Mouse (Mus musculus): ENCODE results near the gene Rpl28. TPM values are rescaled to one million over a fixed set of nuclear protein-coding genes. Genes with fewer than 3 reads are reported as not detected.

Rpl28 gene
- 510 and 604 TPM in 2 replicates for polyA plus RNA-seq (2012; rRNA removed)

- DNase-seq (ENCODE audit: low read depth, low spot score), result peak; percentile 96
- under 1% methylated on average over 54 of the region's 54 CpGs for WGBS
Measured at GRCm38 (mm10) chr7:4792278-4793212, at the start of gene Rpl28. Gene Rpl28, plus strand, starts transcription at chr7:4792874.

- 67% methylated on average over 2 of the region's 2 CpGs for WGBS
- DNase-seq (ENCODE audit: low read depth, low spot score), result no peak
Measured at GRCm38 (mm10) chr7:4743354-4743753, 49.3 kb upstream of the Rpl28 start.

DNA sequence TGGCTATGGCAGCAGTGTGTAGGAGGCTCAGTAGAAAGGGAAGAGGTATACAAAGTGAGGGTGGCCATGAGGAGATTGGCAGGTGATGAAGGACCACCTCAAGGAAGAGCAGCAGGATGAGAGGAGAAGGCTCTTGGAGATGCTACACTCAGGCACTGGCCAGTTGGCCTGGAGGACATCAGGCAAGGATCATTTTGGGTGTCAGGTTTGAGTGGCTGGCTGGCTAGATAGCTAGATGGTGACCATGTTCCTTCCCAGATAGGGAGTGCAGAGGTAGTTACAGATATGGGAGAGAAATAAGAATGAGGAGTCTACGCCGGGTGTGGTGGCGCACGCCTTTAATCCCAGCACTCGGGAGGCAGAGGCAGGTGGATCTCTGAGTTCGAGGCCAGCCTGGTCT, 47.8 kb upstream of the Rpl28 start:
- 95% methylated on average over 6 of the region's 6 CpGs for WGBS
- DNase-seq (ENCODE audit: low read depth, low spot score), result no peak

- WGBS, result 95% methylated on average over 22 of the region's 22 CpGs
Measured at GRCm38 (mm10) chr7:4746326-4746980, 46.2 kb upstream of the Rpl28 start.

DNA sequence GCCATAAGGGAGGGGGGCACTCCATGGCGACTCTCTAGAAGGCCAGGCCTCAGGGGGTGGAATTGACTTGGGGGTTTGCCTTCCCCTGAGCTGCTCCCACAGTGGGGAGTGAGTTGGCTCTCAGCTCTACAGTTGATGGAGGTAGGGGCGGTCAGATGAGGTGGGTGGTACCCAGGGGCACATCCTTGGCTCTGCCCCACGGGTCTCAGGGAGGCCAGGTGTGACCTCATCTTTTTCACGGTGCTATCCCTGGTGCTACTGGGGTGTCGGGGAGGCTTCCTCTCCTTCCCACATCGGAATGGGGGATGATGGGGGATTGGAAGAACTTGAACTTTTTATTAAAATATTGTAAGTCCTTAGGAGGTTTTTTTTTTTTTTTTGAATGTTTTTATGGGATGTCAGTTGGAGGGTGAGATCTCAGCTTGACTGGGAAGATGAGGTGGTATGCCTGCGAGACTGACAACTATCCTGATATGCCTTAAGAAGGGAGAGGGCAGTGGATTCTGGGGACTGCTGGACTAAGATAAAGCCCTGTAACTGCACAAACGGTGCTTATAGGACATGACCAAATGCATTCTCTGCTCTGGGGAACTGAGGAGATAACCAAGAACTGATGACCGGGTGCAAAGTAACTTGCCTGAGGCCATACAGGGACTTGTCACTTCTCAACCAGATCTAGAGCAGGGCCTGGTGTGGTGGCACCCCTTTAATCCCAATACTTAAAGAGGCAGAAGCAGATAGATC, 45.3 kb upstream of the Rpl28 start:
- WGBS, result 81% methylated on average over 9 of the region's 9 CpGs
- DNase-seq (ENCODE audit: low read depth, low spot score), result no peak

More at GRCm38 (mm10) chr7:4746326-4746980, 46.2 kb upstream of the Rpl28 start:
- DNase-seq (ENCODE audit: low read depth, low spot score), result no peak

- WGBS, result 76% methylated on average over 4 of the region's 4 CpGs
- no peak for DNase-seq (ENCODE audit: low read depth, low spot score)
Measured at GRCm38 (mm10) chr7:4748321-4748720, 44.4 kb upstream of the Rpl28 start.

GRCm38 (mm10) chr7:4749169-4749568, 43.5 kb upstream of the Rpl28 start:
- WGBS, result 79% methylated on average over 2 of the region's 2 CpGs
- DNase-seq (ENCODE audit: low read depth, low spot score), result no peak

DNA sequence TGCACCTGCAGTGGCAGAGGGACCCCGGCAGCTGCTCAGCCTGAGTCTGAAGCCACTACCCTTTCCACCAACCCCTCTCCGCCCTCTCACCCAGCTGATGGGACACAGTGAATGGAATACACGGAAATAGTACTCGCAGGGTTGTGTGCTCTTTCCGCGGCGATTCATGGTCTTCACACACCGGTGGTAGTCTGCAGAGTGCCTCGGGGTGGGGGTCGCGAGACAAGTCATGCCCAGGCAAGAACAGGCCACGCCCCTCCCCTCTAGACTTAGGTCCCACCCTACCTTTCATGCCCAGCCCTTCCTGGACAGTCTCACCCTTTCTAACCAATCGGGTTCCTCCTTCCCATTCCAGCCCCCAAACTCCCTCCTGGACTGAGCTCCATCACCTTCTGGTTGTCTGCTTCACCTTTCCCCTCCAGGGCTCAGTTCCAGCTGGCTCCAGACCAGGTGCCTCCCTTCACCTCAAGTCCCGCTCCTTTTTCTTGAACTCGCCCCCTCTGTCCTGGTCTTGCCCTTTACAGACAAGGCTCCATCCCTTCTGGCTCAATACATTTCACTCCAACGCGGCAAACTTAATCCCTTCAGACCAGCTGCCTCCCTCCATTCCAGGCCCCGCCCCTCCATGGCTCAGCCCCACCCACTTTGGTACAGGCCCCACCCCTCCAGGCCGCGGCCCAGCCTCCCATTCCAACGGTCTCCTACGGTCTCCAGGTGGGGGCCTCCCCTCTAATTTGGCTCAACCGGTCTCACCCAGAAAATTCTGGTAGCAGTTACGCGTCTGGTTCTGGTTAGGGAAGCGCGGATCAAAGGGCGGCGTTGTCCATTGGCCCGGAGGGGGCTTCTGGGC, 40.5 kb upstream of the Rpl28 start:
- 2% methylated on average over 30 of the region's 30 CpGs for WGBS
- DNase-seq (ENCODE audit: low read depth, low spot score), result no peak

DNA sequence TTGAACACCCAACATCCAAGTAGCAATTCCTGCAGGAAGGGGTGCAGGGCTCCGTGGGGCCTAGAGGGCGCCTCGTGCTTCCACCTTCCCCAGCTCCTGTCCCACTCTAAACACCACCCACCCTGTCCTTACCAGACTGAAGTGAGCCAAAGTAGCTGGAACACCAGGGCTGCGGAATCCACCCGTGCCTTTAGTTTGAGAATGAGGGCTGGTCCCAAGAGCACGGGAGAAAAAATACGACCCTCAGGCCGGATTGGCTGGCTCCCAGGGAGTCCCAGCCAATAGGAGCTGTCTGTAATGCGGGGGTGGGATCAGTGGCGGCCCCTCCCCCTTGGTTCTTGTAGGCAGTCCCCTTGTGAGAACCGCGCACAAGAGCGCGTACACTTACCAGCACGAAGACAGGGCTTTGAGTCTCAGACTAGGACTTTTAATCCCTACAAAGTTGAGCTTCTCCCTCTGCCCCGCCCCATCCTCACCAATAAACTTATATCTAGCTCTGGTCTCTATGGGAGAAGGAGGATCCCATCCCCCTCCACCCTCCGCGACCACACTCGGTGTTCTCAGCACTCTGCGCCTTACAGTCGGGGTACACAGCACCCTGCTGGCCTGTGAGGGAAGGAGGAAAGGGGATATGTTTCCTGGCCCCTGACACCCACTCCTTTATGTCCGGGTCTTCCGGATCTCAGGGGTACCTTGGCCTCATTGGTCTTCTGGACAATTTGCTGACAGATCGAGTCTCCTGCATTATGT, 39.7 kb upstream of the Rpl28 start, which contains the start of gene Cox6b2:
Cox6b2 (minus strand) TSS at position 274 of the 750 bp plus-strand sequence.
- no peak for DNase-seq (ENCODE audit: low read depth, low spot score)
- 9% methylated on average over 24 of the region's 24 CpGs for WGBS

DNA sequence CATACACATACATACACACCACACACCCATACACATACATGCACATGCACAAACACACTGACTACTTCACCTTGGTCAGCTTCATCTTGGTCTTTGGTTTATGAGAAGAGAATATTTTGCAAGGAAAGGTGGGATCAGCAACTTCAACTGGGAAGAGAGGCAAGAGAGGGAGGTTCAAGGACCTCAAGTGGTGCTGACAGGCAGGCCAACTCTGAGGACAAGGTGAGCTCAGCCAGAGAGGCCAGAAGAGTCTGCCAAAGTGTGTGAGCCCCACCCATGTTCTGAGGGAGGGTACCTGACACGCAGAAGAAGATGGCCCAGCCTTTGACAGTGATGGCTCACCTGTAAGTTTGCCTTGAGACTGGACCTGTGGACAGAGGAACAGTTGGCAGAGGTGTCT, 33.0 kb upstream of the Rpl28 start:
- no peak for DNase-seq (ENCODE audit: low read depth, low spot score)
- whole genome bisulfite sequencing, result 10% methylated on average over 1 of the region's 1 CpGs

GRCm38 (mm10) chr7:4764946-4765710, 27.5 kb upstream of the Rpl28 start:
- DNase-seq (ENCODE audit: low read depth, low spot score), result no peak
- WGBS, result 10% methylated on average over 4 of the region's 4 CpGs

- DNase-seq (ENCODE audit: low read depth, low spot score), result no peak
- 65% methylated on average over 5 of the region's 5 CpGs for WGBS
Measured at GRCm38 (mm10) chr7:4771202-4771601, 21.5 kb upstream of the Rpl28 start, which contains the start of gene Fam71e2. Gene Fam71e2, minus strand, starts transcription at chr7:4771302.

DNA sequence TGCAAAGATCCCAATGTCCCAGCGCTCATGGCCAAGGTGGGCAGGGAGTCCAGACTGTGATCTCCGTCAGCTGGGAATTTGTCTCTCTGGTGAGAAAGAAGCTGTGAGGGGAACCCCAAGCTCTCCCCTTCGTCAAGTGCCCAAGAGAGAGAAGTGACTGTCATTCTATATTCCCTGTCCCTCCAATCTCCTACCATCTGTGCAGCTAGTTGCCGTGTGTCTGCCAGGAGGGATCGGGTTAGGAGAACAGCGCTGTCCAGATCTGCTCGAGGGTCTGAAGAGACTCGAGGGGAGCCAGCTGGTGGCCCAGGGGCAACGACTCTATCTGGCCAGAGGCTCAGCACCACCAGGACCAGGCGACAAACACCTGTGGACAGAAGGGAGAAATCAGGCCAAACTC, 16.5 kb upstream of the Rpl28 start:
- WGBS, result 49% methylated on average over 10 of the region's 10 CpGs
- DNase-seq (ENCODE audit: low read depth, low spot score), result no peak

DNA sequence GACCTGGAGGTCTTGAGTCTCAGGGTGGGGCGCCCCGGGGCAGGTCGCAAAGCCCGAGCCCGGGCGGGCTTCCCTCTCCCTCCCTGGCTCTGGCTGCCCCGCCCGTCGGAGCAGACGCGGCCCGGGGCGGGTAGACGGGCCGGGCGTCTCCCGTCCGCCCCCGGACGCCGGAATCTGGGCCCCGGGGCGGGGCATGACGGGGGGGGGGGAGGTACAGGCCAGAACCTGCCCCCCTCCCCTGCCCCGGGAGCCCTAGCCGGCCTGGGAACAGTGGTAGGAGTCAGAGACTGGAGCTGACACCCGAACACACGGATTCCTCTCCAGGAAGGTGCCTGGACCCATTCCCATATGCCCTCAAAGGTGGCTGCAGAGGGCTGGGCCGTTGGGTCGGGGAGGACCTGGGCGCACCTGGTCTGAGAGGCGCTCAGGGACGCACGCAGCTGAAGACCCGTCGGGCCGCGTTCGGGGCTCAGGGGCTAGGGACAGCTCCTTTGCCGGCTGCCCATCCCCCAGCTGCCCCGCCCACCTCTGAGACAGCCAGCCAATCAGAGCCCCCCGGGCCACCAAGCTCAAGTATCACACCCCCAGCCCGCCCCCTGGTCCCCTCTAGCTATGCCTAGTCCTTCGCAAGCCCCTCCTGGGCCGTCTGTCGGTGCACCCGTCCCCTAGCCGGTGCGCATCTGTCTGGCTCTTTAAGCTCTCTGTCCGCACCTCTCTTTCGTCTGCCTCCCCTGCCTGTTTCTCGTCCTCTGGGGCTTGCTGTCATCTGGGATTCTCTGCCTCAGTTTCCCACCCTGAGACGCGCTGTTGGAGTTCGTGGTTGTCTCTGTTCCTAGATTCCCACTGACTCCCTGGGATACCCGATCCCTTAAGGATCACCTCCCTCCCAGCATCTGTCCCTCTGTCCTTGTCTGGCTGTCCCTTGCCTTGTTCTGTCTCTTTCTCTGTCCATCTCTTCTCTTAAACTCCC, 15.5 kb upstream of the Rpl28 start:
- WGBS, result 2% methylated on average over 53 of the region's 56 CpGs
- no peak for DNase-seq (ENCODE audit: low read depth, low spot score)

GRCm38 (mm10) chr7:4777851-4778637, 14.6 kb upstream of the Rpl28 start:
- WGBS, result 15% methylated on average over 20 of the region's 20 CpGs
- no peak for DNase-seq (ENCODE audit: low read depth, low spot score)

- no peak for DNase-seq (ENCODE audit: low read depth, low spot score)
Measured at GRCm38 (mm10) chr7:4779921-4780320, 12.8 kb upstream of the Rpl28 start.

More at GRCm38 (mm10) chr7:4779921-4780320, 12.8 kb upstream of the Rpl28 start:
- 28% methylated on average over 5 of the region's 5 CpGs for WGBS

Data from large intestine, adult 2 months (tissue).